Mouse (Mus musculus) liver, embryonic 12.5 days (tissue): ENCODE measurements around the gene Stom. TPM values are rescaled to one million over a fixed set of nuclear protein-coding genes. Genes with fewer than 3 reads are reported as not detected.

Experiments used
- ATAC-seq: fragments of 200-750 bp; cut with Nextera tagmentation; 2 replicates; pipeline ENCODE4 v1.8.0; 2017; ENCODE audit warnings: moderate number of reproducible peaks, mild to moderate bottlenecking, moderate library complexity
- H3K27ac ChIP-seq: fragments of 300-500 bp; sonication (generic); 2 replicates; pipeline ENCODE4 v1.5.1; 2016; ENCODE audit warnings: mild to moderate bottlenecking
- H3K27me3 ChIP-seq: fragments of 300-500 bp; sonication (generic); replicated peaks from 2 replicates; pipeline ENCODE4 v1.6.1; 2016; ENCODE audit warnings: mild to moderate bottlenecking, moderate library complexity
- H3K36me3 ChIP-seq: fragments of 300-500 bp; sonication (generic); 2 replicates; pipeline ENCODE4 v1.6.1; 2016; ENCODE audit warnings: mild to moderate bottlenecking, moderate library complexity
- H3K4me1 ChIP-seq: fragments of 300-500 bp; sonication (generic); 2 replicates; pipeline ENCODE4 v1.6.1; 2016
- H3K4me2 ChIP-seq: fragments of 300-500 bp; sonication (generic); 2 replicates; pipeline ENCODE4 v1.6.1; 2016; ENCODE audit warnings: mild to moderate bottlenecking, moderate library complexity
- H3K4me3 ChIP-seq: fragments of 300-500 bp; sonication (generic); 2 replicates; pipeline ENCODE4 v1.5.1; 2016; ENCODE audit warnings: mild to moderate bottlenecking, moderate library complexity
- H3K9ac ChIP-seq: fragments of 300-500 bp; sonication (generic); 2 replicates; pipeline ENCODE4 v1.6.1; 2016; ENCODE audit warnings: mild to moderate bottlenecking, moderate library complexity
- H3K9me3 ChIP-seq: fragments of 300-500 bp; sonication (generic); replicated peaks from 2 replicates; pipeline ENCODE4 v1.6.1; 2016; ENCODE audit warnings: mild to moderate bottlenecking, moderate library complexity
- WGBS: fragments of 180-500 bp; shearing (Covaris S2); methylation state at CpG from one replicate; pipeline ENCODE4 v1.1.7; 2016; ENCODE audit not compliant: insufficient replicate concordance; 5-methylcytosine and 5-hydroxymethylcytosine counted together
- polyA plus RNA-seq: library from polyadenylated mRNA; unstranded; fragments of >200 nt; fragmentation: Nextera tagmentation; extraction: Ambion mirVana; gene quantifications from 2 replicates; pipeline ENCODE4 v1.2.1, GENCODE M21; 2016

The Stom gene
- polyA plus RNA-seq, 1 experiment from 2014 or later: 134 TPM

DNA sequence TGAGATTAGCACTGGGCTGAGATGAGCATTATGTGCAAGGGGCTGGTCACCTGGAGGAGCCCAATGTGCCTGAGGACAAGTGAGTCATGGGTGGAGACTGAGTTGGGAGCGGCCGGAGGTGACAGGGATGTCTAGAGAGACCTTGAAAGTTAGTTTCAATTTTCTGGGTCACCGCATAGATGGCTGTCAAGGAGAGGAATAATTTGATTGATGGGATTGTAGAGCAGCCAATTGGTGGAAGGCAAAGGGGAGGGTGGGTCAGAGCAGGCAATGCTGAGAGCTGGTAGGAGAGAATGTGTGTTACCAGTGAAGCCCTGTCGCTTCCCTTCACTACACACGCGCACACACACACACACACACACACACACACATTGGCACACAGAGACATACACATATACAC, 67.6 kb downstream of the Stom start:
- no peaks in the 10 kb centered on the region for H3K36me3 ChIP-seq
- H3K27me3 ChIP-seq: peaks cover 9% of the 10 kb centered on the region; the same call in 1 of the 2 replicates
- H3K4me2 ChIP-seq: no peak overlapping the region
- H3K9ac ChIP-seq: no peak overlapping the region
- no peak overlapping the region for H3K4me3 ChIP-seq
- no peak for ATAC-seq
- 82% methylated on average over 6 of the region's 6 CpGs for WGBS
- H3K9me3 ChIP-seq: no peaks in the 10 kb centered on the region
- no peak overlapping the region for H3K27ac ChIP-seq
- H3K4me1 ChIP-seq: peaks cover 9% of the 10 kb centered on the region; the same call in 1 of the 2 replicates

- peaks cover 12% of the 10 kb centered on the region; the same call in 1 of the 2 replicates for H3K4me1 ChIP-seq
- H3K4me2 ChIP-seq: no peak overlapping the region
- 71% methylated on average over 10 of the region's 10 CpGs for WGBS
Observed at GRCm38 (mm10) chr2:35267876-35268566, 68.8 kb downstream of the Stom start.

GRCm38 (mm10) chr2:35267156-35267875, 69.5 kb downstream of the Stom start:
- H3K27ac ChIP-seq: no peak overlapping the region
- no peak for ATAC-seq
- no peak overlapping the region for H3K4me2 ChIP-seq
- peaks cover 7% of the 10 kb centered on the region; the same call in 1 of the 2 replicates for H3K27me3 ChIP-seq
- H3K36me3 ChIP-seq: no peaks in the 10 kb centered on the region
- H3K9ac ChIP-seq: no peak overlapping the region
- H3K9me3 ChIP-seq: no peaks in the 10 kb centered on the region
- H3K4me1 ChIP-seq: peaks cover 8% of the 10 kb centered on the region; the same call in 1 of the 2 replicates
- 75% methylated on average over 13 of the region's 13 CpGs for WGBS
- H3K4me3 ChIP-seq: no peak overlapping the region

More at GRCm38 (mm10) chr2:35267876-35268566, 68.8 kb downstream of the Stom start:
- Histone ChIP-seq H3K9me3 (no peaks in the 10 kb centered on the region), H3K27ac (no peak overlapping the region), H3K36me3 (no peaks in the 10 kb centered on the region), H3K27me3 (peaks cover 7% of the 10 kb centered on the region; the same call in 1 of the 2 replicates), H3K9ac (no peak overlapping the region), H3K4me3 (no peak overlapping the region)
- no peak for ATAC-seq

DNA sequence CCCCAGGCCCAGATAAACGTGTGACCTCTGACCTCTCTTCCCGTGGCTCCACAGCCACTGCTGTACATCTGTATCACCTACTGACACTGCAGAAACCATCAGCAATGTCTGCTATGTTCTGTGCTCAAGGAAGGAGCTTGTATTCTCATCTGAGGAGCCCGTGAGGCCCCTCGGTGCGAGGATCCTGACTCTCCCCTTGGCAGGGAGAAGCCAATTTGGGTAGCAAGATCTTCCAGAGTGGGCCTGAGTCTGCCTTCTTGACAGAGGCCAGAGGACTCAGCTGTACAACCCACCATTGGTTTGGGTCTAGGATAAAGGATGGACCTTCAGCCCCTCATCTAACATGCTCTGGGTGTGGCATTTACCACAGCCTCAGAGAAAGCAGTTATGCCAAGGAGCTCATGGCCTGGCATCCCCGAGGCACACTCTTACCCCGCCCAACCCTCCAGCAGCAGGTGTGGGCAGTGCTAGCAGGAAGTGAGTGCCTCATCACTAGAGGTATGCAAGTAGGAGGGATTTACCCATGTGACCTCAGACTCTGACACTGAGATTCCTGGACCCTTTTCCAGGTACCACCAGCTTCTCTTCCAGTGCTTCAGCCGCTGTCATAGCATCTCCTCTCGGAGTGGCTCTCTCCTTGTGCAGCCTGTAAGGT, 70.4 kb downstream of the Stom start:
- 65% methylated on average over 9 of the region's 9 CpGs for WGBS
- ATAC-seq: no peak
- Histone ChIP-seq H3K27ac (no peak overlapping the region), H3K36me3 (no peaks in the 10 kb centered on the region), H3K4me3 (no peak overlapping the region), H3K27me3 (peaks cover 7% of the 10 kb centered on the region; the same call in 1 of the 2 replicates), H3K4me2 (no peak overlapping the region), H3K9ac (no peak overlapping the region), H3K9me3 (no peaks in the 10 kb centered on the region), H3K4me1 (peaks cover 8% of the 10 kb centered on the region; the same call in 1 of the 2 replicates)

DNA sequence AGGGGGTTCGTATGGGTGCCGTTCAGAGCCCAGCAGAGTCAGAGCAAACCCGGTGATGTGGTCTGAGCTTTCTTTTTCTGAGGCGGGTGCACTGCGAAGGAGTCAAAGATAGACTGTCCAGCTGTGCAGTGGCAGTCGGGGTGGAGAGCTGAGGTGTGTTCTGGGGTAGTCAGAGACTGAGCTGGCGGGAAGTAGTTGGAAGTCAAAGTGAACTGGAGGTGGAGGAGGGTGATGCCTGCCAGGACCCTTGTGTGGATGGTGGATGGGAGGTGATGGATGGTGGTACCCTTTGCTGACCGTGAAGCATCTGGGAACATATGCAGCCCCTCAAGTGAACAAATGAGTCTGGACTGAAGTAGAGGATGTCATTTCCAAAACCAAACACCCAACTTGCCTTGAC, 71.0 kb downstream of the Stom start:
- Histone ChIP-seq H3K27ac (no peak overlapping the region), H3K4me1 (peaks cover 8% of the 10 kb centered on the region; the same call in 1 of the 2 replicates), H3K36me3 (no peaks in the 10 kb centered on the region), H3K4me2 (no peak overlapping the region), H3K9ac (no peak overlapping the region), H3K27me3 (peaks cover 7% of the 10 kb centered on the region; the same call in 1 of the 2 replicates), H3K4me3 (no peak overlapping the region), H3K9me3 (no peaks in the 10 kb centered on the region)
- WGBS: 71% methylated on average over 8 of the region's 8 CpGs
- no peak for ATAC-seq

- H3K27ac ChIP-seq: no peak overlapping the region
- no peak overlapping the region for H3K9ac ChIP-seq
- H3K9me3 ChIP-seq: no peaks in the 10 kb centered on the region
- WGBS: 52% methylated on average over 8 of the region's 8 CpGs
- H3K4me2 ChIP-seq: no peak overlapping the region
- ATAC-seq: no peak
- peaks cover 10% of the 10 kb centered on the region for H3K4me1 ChIP-seq
- H3K4me3 ChIP-seq: no peak overlapping the region
- no peaks in the 10 kb centered on the region for H3K36me3 ChIP-seq
- H3K27me3 ChIP-seq: peaks cover 7% of the 10 kb centered on the region; the same call in 1 of the 2 replicates
Observed at GRCm38 (mm10) chr2:35265296-35265695, 71.5 kb downstream of the Stom start.

DNA sequence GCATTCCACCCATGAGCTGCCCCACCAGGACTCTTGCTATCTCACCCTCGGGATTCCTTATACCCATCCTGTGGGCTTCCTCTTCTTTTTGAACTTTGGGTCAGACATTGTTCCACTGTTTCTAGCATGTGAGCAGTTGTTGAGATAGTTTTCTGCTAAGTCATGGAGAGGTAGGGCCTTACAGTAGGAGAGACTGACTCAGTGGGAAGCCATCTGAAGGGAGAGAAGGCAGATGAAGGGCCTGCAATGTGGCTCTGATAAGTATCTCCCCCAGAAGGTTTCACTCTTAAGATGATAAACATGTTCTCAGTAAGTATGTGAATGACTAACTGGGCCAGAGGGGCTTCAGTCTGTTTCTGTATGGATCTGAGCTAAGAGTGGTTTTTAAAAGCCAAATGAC, 72.7 kb downstream of the Stom start:
- Histone ChIP-seq H3K27ac (no peak overlapping the region), H3K4me2 (no peak overlapping the region), H3K9ac (no peak overlapping the region), H3K9me3 (no peaks in the 10 kb centered on the region), H3K27me3 (peaks cover 7% of the 10 kb centered on the region; the same call in 1 of the 2 replicates), H3K4me3 (no peak overlapping the region), H3K36me3 (no peaks in the 10 kb centered on the region), H3K4me1 (peaks cover 22% of the 10 kb centered on the region)
- 26% methylated on average over 1 of the region's 1 CpGs for WGBS
- ATAC-seq: no peak

Other genes starting within 250 kb of the Stom start
- gene AI182371, start 235.4 kb downstream of the Stom start, polyA plus RNA-seq: 5.3 and 5.5 TPM in 2 replicates
- 10.9 and 12.7 TPM in 2 replicates for gene Cntrl, start 227.5 kb downstream of the Stom start, polyA plus RNA-seq
- gene Rab14, start 135.9 kb downstream of the Stom start, polyA plus RNA-seq: 141 and 143 TPM in 2 replicates
- gene Gsn, start 80.6 kb downstream of the Stom start, polyA plus RNA-seq: 76.8 and 80.4 TPM in 2 replicates
- gene 4930568D16Rik, start 30.8 kb upstream of the Stom start, polyA plus RNA-seq: not detected in 2 replicates
- gene 4930402F06Rik, start 60.2 kb upstream of the Stom start, polyA plus RNA-seq: not detected in 2 replicates
- gene Ggta1, start 126.3 kb upstream of the Stom start, polyA plus RNA-seq: 12.7 and 13.0 TPM in 2 replicates
- gene Dab2ip, start 221.3 kb upstream of the Stom start, polyA plus RNA-seq: 8.6 and 13.1 TPM in 2 replicates